Mouse (Mus musculus): ENCODE data around the gene Cd53. TPM values are rescaled to one million over a fixed set of nuclear protein-coding genes. Genes with fewer than 3 reads are reported as not detected.

Cd53 gene
- polyA plus RNA-seq, 1 experiment from 2014 or later, result 5.5 TPM

- Histone ChIP-seq H3K27ac (peak overlapping the region; percentile 95), H3K9me3 (peaks cover 7% of the 10 kb centered on the region; the same call in 1 of the 2 replicates), H3K4me3 (peak overlapping the region; percentile 69), H3K4me2 (peak overlapping the region; percentile 62), H3K4me1 (replicated peaks) (no peaks in the 10 kb centered on the region), H3K27me3 (peaks cover 8% of the 10 kb centered on the region), H3K36me3 (no peaks in the 10 kb centered on the region), H3K9ac (peak overlapping the region; percentile 78)
- peak; percentile 99 for ATAC-seq (ENCODE audit: low FRiP score)
- WGBS, result 2% methylated on average over 31 of the region's 31 CpGs
Measured at GRCm38 (mm10) chr3:106721397-106722027, 68.4 kb downstream of the Cd53 start.

Other genes starting within 250 kb of the Cd53 start
- 57.9 and 62.5 TPM in 2 replicates for gene Dram2, start 242.4 kb downstream of the Cd53 start, polyA plus RNA-seq (2015; fragmentation: Nextera tagmentation; extraction: Ambion mirVana)
- 39.1 and 43.5 TPM in 2 replicates for gene Cept1, start 242.3 kb downstream of the Cd53 start, polyA plus RNA-seq (2015; fragmentation: Nextera tagmentation; extraction: Ambion mirVana)
- 20.8 and 24.8 TPM in 2 replicates for gene Lrif1, start 105.2 kb downstream of the Cd53 start, polyA plus RNA-seq (2015; fragmentation: Nextera tagmentation; extraction: Ambion mirVana)
- gene Olfr266, start 36.1 kb upstream of the Cd53 start, polyA plus RNA-seq (2015; fragmentation: Nextera tagmentation; extraction: Ambion mirVana), result not detected in 2 replicates
- gene Kcna3, start 246.0 kb upstream of the Cd53 start, polyA plus RNA-seq (2015; fragmentation: Nextera tagmentation; extraction: Ambion mirVana), result 6.8 and 7.1 TPM in 2 replicates

Measured in hindbrain, embryonic 13.5 days (tissue).